Mouse (Mus musculus): ENCODE data around the gene Gm45837.

The Gm45837 gene

GRCm38 (mm10) chr7:101393015-101393414, 17.7 kb upstream of the Gm45837 start:
- DNase-seq, result no peak

- DNase-seq, result no peak
Observed at GRCm38 (mm10) chr7:101393694-101394504, 16.8 kb upstream of the Gm45837 start.

- no peak for DNase-seq
Observed at GRCm38 (mm10) chr7:101394569-101394968, 16.1 kb upstream of the Gm45837 start.

- DNase-seq, result no peak
Observed at GRCm38 (mm10) chr7:101395471-101395870, 15.2 kb upstream of the Gm45837 start.

- DNase-seq, result no peak
Observed at GRCm38 (mm10) chr7:101397175-101397574, 13.5 kb upstream of the Gm45837 start.

GRCm38 (mm10) chr7:101401510-101401909, 9.2 kb upstream of the Gm45837 start:
- DNase-seq, result no peak

GRCm38 (mm10) chr7:101403831-101404230, 6.9 kb upstream of the Gm45837 start:
- no peak for DNase-seq

- DNase-seq, result peak; percentile 64 to 83
Observed at GRCm38 (mm10) chr7:101412796-101413195, 2.1 kb downstream of the Gm45837 start.

- no peak for DNase-seq
Observed at GRCm38 (mm10) chr7:101414209-101414608, 3.5 kb downstream of the Gm45837 start.

GRCm38 (mm10) chr7:101414661-101415511, 4.2 kb downstream of the Gm45837 start:
- no peak for DNase-seq

GRCm38 (mm10) chr7:101415512-101416100, 4.9 kb downstream of the Gm45837 start:
- no peak for DNase-seq

- DNase-seq, result no peak
Observed at GRCm38 (mm10) chr7:101416391-101416790, 5.7 kb downstream of the Gm45837 start.

- DNase-seq, result peak in 1 of 2 experiments; percentile 27
Observed at GRCm38 (mm10) chr7:101419013-101419770, 8.5 kb downstream of the Gm45837 start.

GRCm38 (mm10) chr7:101421529-101421928, 10.8 kb downstream of the Gm45837 start, which contains the start of gene Pde2a:
Gene Pde2a, plus strand, starts transcription at chr7:101421691.
- DNase-seq, result no peak

GRCm38 (mm10) chr7:101422069-101422468, 11.4 kb downstream of the Gm45837 start:
- no peak for DNase-seq

GRCm38 (mm10) chr7:101422646-101423045, 12.0 kb downstream of the Gm45837 start:
- DNase-seq, result no peak

GRCm38 (mm10) chr7:101423970-101424369, 13.3 kb downstream of the Gm45837 start:
- no peak for DNase-seq

GRCm38 (mm10) chr7:101426692-101427091, 16.0 kb downstream of the Gm45837 start:
- no peak for DNase-seq

- peak in 1 of 2 experiments; percentile 38 for DNase-seq
Observed at GRCm38 (mm10) chr7:101427736-101428135, 17.1 kb downstream of the Gm45837 start.

- no peak for DNase-seq
Observed at GRCm38 (mm10) chr7:101435038-101435437, 24.4 kb downstream of the Gm45837 start.

GRCm38 (mm10) chr7:101437876-101438275, 27.2 kb downstream of the Gm45837 start:
- no peak for DNase-seq

- no peak for DNase-seq
Observed at GRCm38 (mm10) chr7:101443093-101443492, 32.4 kb downstream of the Gm45837 start.

All from spleen, adult 18-20 months (tissue).